Mouse (Mus musculus): ENCODE results near the gene Tex2. TPM values are rescaled to one million over a fixed set of nuclear protein-coding genes. Genes with fewer than 3 reads are reported as not detected.

Gene Tex2
- total RNA-seq, 2 experiments from 2014 or later: 59.2 to 65.5 TPM

- intact Hi-C loops (cut with DNase I): no loop called here
- H3K4me3 ChIP-seq: no peak overlapping the region
- no peak overlapping the region for H3K27ac ChIP-seq
- no peak for DNase-seq
- no peak for TF ChIP-seq CTCF (IDR thresholded peaks at IDR 0.05)
These were observed 123.2 kb downstream of the Tex2 start for GRCm38 (mm10) chr11:106490057-106490456.

- no peak overlapping the region for H3K27ac ChIP-seq
- no peak for DNase-seq
- intact Hi-C loops (cut with DNase I): loop anchor here (10.0 kb wide), 1 partner anchor 214 kb away; the partner anchor contains the start of genes Smarcd2 and Tcam1
- H3K4me3 ChIP-seq: no peak overlapping the region
- no peak for TF ChIP-seq CTCF (IDR thresholded peaks at IDR 0.05)
These were observed 124.1 kb downstream of the Tex2 start for GRCm38 (mm10) chr11:106489036-106489693.

GRCm38 (mm10) chr11:106488126-106488561 lies 125.1 kb downstream of the Tex2 start:
- DNase-seq: no peak
- Histone ChIP-seq H3K27ac (peak overlapping the region; percentile 97), H3K4me3 (peak overlapping the region; percentile 97)
- TF ChIP-seq CTCF (IDR thresholded peaks at IDR 0.05): no peak
- intact Hi-C loops (cut with DNase I): loop anchor here (10.0 kb wide), 1 partner anchor 213 kb away; the partner anchor contains the start of genes Smarcd2 and Tcam1

GRCm38 (mm10) chr11:106487733-106488115 lies 125.5 kb downstream of the Tex2 start, which contains the start of gene Ern1:
Gene Ern1 (minus strand): TSS chr11:106487852.
- DNase-seq: peak; percentile 97
- intact Hi-C loops (cut with DNase I): loop anchor here (10.0 kb wide), 1 partner anchor 213 kb away; the partner anchor contains the start of genes Smarcd2 and Tcam1

GRCm38 (mm10) chr11:106486866-106487732 lies 126.1 kb downstream of the Tex2 start:
- peak; percentile 37; the same call in 1 of the 2 replicates for TF ChIP-seq CTCF (IDR thresholded peaks at IDR 0.05)
- Histone ChIP-seq H3K27ac (peak overlapping the region; percentile 97), H3K4me3 (peak overlapping the region; percentile 97)
- peak; percentile 88 for DNase-seq
- intact Hi-C loops (cut with DNase I): loop anchor here (10.0 kb wide), 1 partner anchor 212 kb away; the partner anchor contains the start of genes Smarcd2 and Tcam1

More at GRCm38 (mm10) chr11:106487733-106488115, 125.5 kb downstream of the Tex2 start, which contains the start of gene Ern1:
- Histone ChIP-seq H3K27ac (peak within 1 kb of the TSS; percentile 97), H3K4me3 (peak within 1 kb of the TSS; percentile 97)
- no peak for TF ChIP-seq CTCF (IDR thresholded peaks at IDR 0.05)

- H3K27ac ChIP-seq: peak overlapping the region; percentile 97
- no peak for TF ChIP-seq CTCF (IDR thresholded peaks at IDR 0.05)
- no peak for DNase-seq
- peak overlapping the region; percentile 97 for H3K4me3 ChIP-seq
- intact Hi-C loops (cut with DNase I): loop anchor here (10.0 kb wide), 1 partner anchor 211 kb away; the partner anchor contains the start of genes Smarcd2 and Tcam1
These were observed 127.0 kb downstream of the Tex2 start for GRCm38 (mm10) chr11:106486042-106486865.

- intact Hi-C loops (cut with DNase I): loop anchor here (10.0 kb wide), 1 partner anchor 211 kb away; the partner anchor contains the start of genes Smarcd2 and Tcam1
- Histone ChIP-seq H3K27ac (no peak overlapping the region), H3K4me3 (no peak overlapping the region)
- TF ChIP-seq CTCF (IDR thresholded peaks at IDR 0.05): no peak
- no peak for DNase-seq
These were observed 127.6 kb downstream of the Tex2 start for GRCm38 (mm10) chr11:106485611-106486010.

GRCm38 (mm10) chr11:106484875-106485274 lies 128.3 kb downstream of the Tex2 start:
- intact Hi-C loops (cut with DNase I): loop anchor here (10.0 kb wide), 1 partner anchor 210 kb away; the partner anchor contains the start of genes Smarcd2 and Tcam1
- DNase-seq: no peak
- Histone ChIP-seq H3K4me3 (no peak overlapping the region), H3K27ac (no peak overlapping the region)
- no peak for TF ChIP-seq CTCF (IDR thresholded peaks at IDR 0.05)

GRCm38 (mm10) chr11:106482867-106483266 lies 130.4 kb downstream of the Tex2 start:
- intact Hi-C loops (cut with DNase I): loop anchor here (10.0 kb wide), 1 partner anchor 208 kb away; the partner anchor contains the start of genes Smarcd2 and Tcam1

GRCm38 (mm10) chr11:106481651-106482050 lies 131.6 kb downstream of the Tex2 start:
- intact Hi-C loops (cut with DNase I): loop anchor here (10.0 kb wide), 1 partner anchor 207 kb away; the partner anchor contains the start of genes Smarcd2 and Tcam1
- TF ChIP-seq CTCF (IDR thresholded peaks at IDR 0.05): no peak
- no peak overlapping the region for H3K4me3 ChIP-seq

More at GRCm38 (mm10) chr11:106482867-106483266, 130.4 kb downstream of the Tex2 start:
- Histone ChIP-seq H3K4me3 (no peak overlapping the region), H3K27ac (no peak overlapping the region)
- no peak for TF ChIP-seq CTCF (IDR thresholded peaks at IDR 0.05)
- no peak for DNase-seq

GRCm38 (mm10) chr11:106480530-106480885 lies 132.7 kb downstream of the Tex2 start:
- TF ChIP-seq CTCF (IDR thresholded peaks at IDR 0.05): no peak

More at GRCm38 (mm10) chr11:106481651-106482050, 131.6 kb downstream of the Tex2 start:
- no peak overlapping the region for H3K27ac ChIP-seq
- DNase-seq: no peak

More at GRCm38 (mm10) chr11:106480530-106480885, 132.7 kb downstream of the Tex2 start:
- intact Hi-C loops (cut with DNase I): loop anchor here (10.0 kb wide), 1 partner anchor 206 kb away; the partner anchor contains the start of genes Smarcd2 and Tcam1
- Histone ChIP-seq H3K4me3 (no peak overlapping the region), H3K27ac (no peak overlapping the region)
- DNase-seq: no peak

Measured in gastrocnemius, adult 2 months (tissue).